Comparison of ENCODE assay signal across 9 mouse cellular contexts in the genomic region with DNA sequence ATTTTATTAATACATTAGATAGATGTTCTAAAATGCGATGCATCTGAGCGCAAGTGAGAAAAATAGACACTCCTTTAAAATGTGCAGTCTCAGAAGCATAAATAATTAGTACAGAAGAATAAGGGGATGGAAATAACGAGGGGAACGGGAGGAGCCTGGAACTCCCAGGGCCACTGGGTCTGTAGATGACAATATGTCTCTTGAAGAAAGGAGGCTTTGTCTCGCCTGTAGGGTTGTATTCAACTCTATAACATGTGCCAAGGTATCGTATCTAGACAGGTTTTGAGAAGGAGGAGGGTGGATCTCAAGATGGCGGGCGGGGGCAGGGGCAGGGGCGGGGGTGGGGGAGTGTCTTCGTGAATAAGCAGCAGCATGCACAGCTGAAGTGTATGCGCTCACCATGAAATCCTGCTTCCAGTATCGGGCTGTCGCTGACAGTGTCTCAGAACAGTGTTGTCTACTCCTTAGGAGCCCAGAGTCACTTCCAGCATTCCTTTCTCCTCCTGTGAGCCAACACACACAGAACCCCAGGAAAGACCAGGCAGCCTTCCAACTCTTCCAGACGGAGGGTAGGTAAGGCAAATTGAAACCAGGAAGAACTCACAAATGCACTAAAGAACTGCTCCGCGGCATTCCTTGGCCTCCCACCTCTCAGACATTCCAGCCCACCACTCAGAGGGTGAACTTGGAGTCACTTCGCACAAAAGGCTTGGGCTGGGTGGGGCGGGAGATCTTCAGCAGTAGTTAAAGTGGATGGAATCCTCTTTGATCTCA. TPM values are rescaled to one million over a fixed set of nuclear protein-coding genes. Genes with fewer than 3 reads are reported as not detected.
A peak's percentile ranks its signal among the peaks of the same experiment; 100 is the strongest.
DNase-seq lines count a peak whose midpoint lies in the region; ATAC-seq and TF ChIP-seq lines count a peak whose summit lies in the region.
"Had no signal": no experiment of that assay in that cellular context is flagged by ENCODE, and none has a peak within 500 bp of the region (broad histone marks: within the 10 kb centered on the region; RNA-seq: fewer than 3 reads in every experiment).

No protein-coding gene starts in this region.

- H3K9me3 ChIP-seq in stomach, postnatal 0 days (ENCODE audit: control insufficient read depth, low read length): no peaks in the 10 kb centered on the region

- TF ChIP-seq EP300 in stomach, postnatal 0 days (optimal IDR thresholded peaks at IDR 0.05): no peak

- TF ChIP-seq CTCF in stomach, postnatal 0 days (IDR thresholded peaks at IDR 0.05; ENCODE audit: low read depth): no peak

- no peaks in the 10 kb centered on the region for H3K36me3 ChIP-seq in stomach, postnatal 0 days (ENCODE audit: control insufficient read depth, insufficient read depth, low read length)

- intact Hi-C loops in left cerebral cortex, postnatal 14 days (cut with DNase I): no loop called here

- H3K27ac ChIP-seq in stomach, postnatal 0 days (replicated peaks): no peak overlapping the region

- WGBS in stomach, postnatal 0 days: 66% methylated on average over 18 of the region's 18 CpGs

- DNase-seq in adrenal gland, postnatal 36 days: peak; percentile 9 to 16
- DNase-seq in adrenal gland, adult 18-20 months (ENCODE audit: low spot score in 2 of 2): no peak
- peak; percentile 18 for DNase-seq in right cerebral cortex, adult 18-20 months
- no peak for DNase-seq in right cerebral cortex, postnatal 36 days (ENCODE audit: low spot score in 2 of 2)
- DNase-seq in left cerebral cortex, postnatal 14 days (ENCODE audit: low spot score in 2 of 2): peak; percentile 12 to 36
- peak; percentile 21 for DNase-seq in stomach, postnatal 0 days (ENCODE audit: low spot score)
- no peak for DNase-seq in thymus, postnatal 36 days
- DNase-seq: retina, postnatal 1 day had no signal

- no peaks in the 10 kb centered on the region for H3K4me1 ChIP-seq in stomach, postnatal 0 days (replicated peaks; ENCODE audit: control insufficient read depth, insufficient read depth)

- no peak overlapping the region for H3K4me3 ChIP-seq in stomach, postnatal 0 days (ENCODE audit: low read depth, low read length)

- no peak overlapping the region for H3K9ac ChIP-seq in stomach, postnatal 0 days (ENCODE audit: low read length)

- H3K27me3 ChIP-seq in stomach, postnatal 0 days (ENCODE audit: control insufficient read depth, insufficient read depth, low read length): no peaks in the 10 kb centered on the region

- no peak for ATAC-seq in stomach, postnatal 0 days (ENCODE audit: low FRiP score, low TSS enrichment)
- no peak for ATAC-seq in megakaryocyte, adult 5-6 weeks (ENCODE audit: poor library complexity, severe bottlenecking)

- H3K4me2 ChIP-seq in stomach, postnatal 0 days (replicated peaks; ENCODE audit: low read depth): no peak overlapping the region

RNA-seq across cellular contexts. Expression of a gene that starts 50.7 kb away (rescaled TPM):
- 10 to 100 TPM; 29.3 to 34.4 TPM for total RNA-seq in adrenal gland, postnatal 36 days (2021)
- total RNA-seq in adrenal gland, adult 18-20 months (2021): 10 to 100 TPM; 27.3 to 27.4 TPM
- total RNA-seq in left cerebral cortex, postnatal 14 days (2021): 10 to 100 TPM; 36.2 to 41.9 TPM
- 3.6 and 4.4 TPM in 2 replicates for polyA plus RNA-seq in stomach, postnatal 0 days (2015; fragmentation: Nextera tagmentation; extraction: Ambion mirVana)
- 0.14 TPM in 1 of 2 replicates, not detected in the other for total RNA-seq in megakaryocyte, adult 5-6 weeks (2015)
- 0.04 and 0.22 TPM in 2 replicates for total RNA-seq in megakaryocyte, adult 5-6 weeks (2017)

Comparison
In these comparisons a context has a peak if more than half of its experiments do, and no peak if none do; other contexts are left out.
1. DNase-seq: peak in adrenal gland, postnatal 36 days (2 of 2), right cerebral cortex, adult 18-20 months (single experiment), left cerebral cortex, postnatal 14 days (2 of 2) and stomach, postnatal 0 days (single experiment); none in adrenal gland, adult 18-20 months (0 of 2), right cerebral cortex, postnatal 36 days (0 of 2) and thymus, postnatal 36 days (0 of 2).
2. RNA of a gene that starts 50.7 kb away (total RNA-seq): 36.2 to 41.9 TPM in left cerebral cortex, postnatal 14 days, 29.3 to 34.4 TPM in adrenal gland, postnatal 36 days and 27.3 to 27.4 TPM in adrenal gland, adult 18-20 months; 0.04 to 0.22 TPM in megakaryocyte, adult 5-6 weeks; every median in the first group is over 10 times any median in the second.